Mouse (Mus musculus): Measurements from ENCODE around the gene Cgrrf1. TPM values are rescaled to one million over a fixed set of nuclear protein-coding genes. Genes with fewer than 3 reads are reported as not detected.

The Cgrrf1 gene
- polyA plus RNA-seq, 1 experiment from 2014 or later = 22.3 TPM

GRCm38 (mm10) chr14:46853677-46854076 is 21.8 kb downstream of the Cgrrf1 start:
- no peaks in the 10 kb centered on the region for H3K27me3 ChIP-seq
- 78% methylated on average over 11 of the region's 11 CpGs for WGBS
- ATAC-seq (ENCODE audit: insufficient number of reproducible peaks, low FRiP score, low TSS enrichment, low read depth) = no peak
- H3K27ac ChIP-seq (replicated peaks) = no peak overlapping the region
- H3K4me3 ChIP-seq (replicated peaks) = no peak overlapping the region
- no peaks in the 10 kb centered on the region for H3K4me1 ChIP-seq
- no peak overlapping the region for H3K4me2 ChIP-seq (replicated peaks)
- H3K36me3 ChIP-seq = peaks cover 11% of the 10 kb centered on the region
- no peaks in the 10 kb centered on the region for H3K9me3 ChIP-seq (replicated peaks)
- H3K9ac ChIP-seq = no peak overlapping the region

GRCm38 (mm10) chr14:46862922-46863321 is 31.0 kb downstream of the Cgrrf1 start:
- no peaks in the 10 kb centered on the region for H3K9me3 ChIP-seq (replicated peaks)

GRCm38 (mm10) chr14:46880935-46881334 is 49.0 kb downstream of the Cgrrf1 start:
- no peak overlapping the region for H3K27ac ChIP-seq (replicated peaks)
- H3K27me3 ChIP-seq = no peaks in the 10 kb centered on the region
- 6% methylated on average over 10 of the region's 10 CpGs for WGBS
- H3K36me3 ChIP-seq = no peaks in the 10 kb centered on the region
- peaks cover 33% of the 10 kb centered on the region for H3K4me1 ChIP-seq
- ATAC-seq (ENCODE audit: insufficient number of reproducible peaks, low FRiP score, low TSS enrichment, low read depth) = no peak
- H3K4me2 ChIP-seq (replicated peaks) = peak overlapping the region; percentile 87
- H3K9me3 ChIP-seq (replicated peaks) = no peaks in the 10 kb centered on the region
- peak overlapping the region; percentile 65; the same call in 1 of the 2 replicates for H3K4me3 ChIP-seq (replicated peaks)
- H3K9ac ChIP-seq = no peak overlapping the region

More at GRCm38 (mm10) chr14:46862922-46863321, 31.0 kb downstream of the Cgrrf1 start:
- H3K4me3 ChIP-seq (replicated peaks) = no peak overlapping the region
- ATAC-seq (ENCODE audit: insufficient number of reproducible peaks, low FRiP score, low TSS enrichment, low read depth) = no peak
- H3K9ac ChIP-seq = no peak overlapping the region
- H3K4me2 ChIP-seq (replicated peaks) = no peak overlapping the region
- no peak overlapping the region for H3K27ac ChIP-seq (replicated peaks)
- no peaks in the 10 kb centered on the region for H3K36me3 ChIP-seq
- H3K27me3 ChIP-seq = no peaks in the 10 kb centered on the region
- no peaks in the 10 kb centered on the region for H3K4me1 ChIP-seq
- WGBS = 83% methylated on average over 5 of the region's 5 CpGs

- Histone ChIP-seq H3K27ac (replicated peaks) (peak overlapping the region; percentile 93), H3K4me2 (replicated peaks) (peak overlapping the region; percentile 87), H3K9ac (peak overlapping the region; percentile 62), H3K9me3 (replicated peaks) (no peaks in the 10 kb centered on the region), H3K36me3 (no peaks in the 10 kb centered on the region), H3K4me1 (peaks cover 37% of the 10 kb centered on the region), H3K27me3 (no peaks in the 10 kb centered on the region), H3K4me3 (replicated peaks) (peak overlapping the region; percentile 65)
- 3% methylated on average over 40 of the region's 40 CpGs for WGBS
- 0 out of 2 replicates have a peak, but pooled peaks have one; percentile 0 for ATAC-seq (ENCODE audit: insufficient number of reproducible peaks, low FRiP score, low TSS enrichment, low read depth)
These were observed 49.9 kb downstream of the Cgrrf1 start for GRCm38 (mm10) chr14:46881581-46882430.

GRCm38 (mm10) chr14:46882431-46883067 is 50.6 kb downstream of the Cgrrf1 start, which contains the start of gene Samd4:
Gene Samd4, plus strand, starts transcription at chr14:46882854.
- Histone ChIP-seq H3K4me1 (peaks cover 37% of the 10 kb centered on the region), H3K9me3 (replicated peaks) (no peaks in the 10 kb centered on the region), H3K4me2 (replicated peaks) (peak within 1 kb of the TSS; percentile 87), H3K27me3 (no peaks in the 10 kb centered on the region), H3K4me3 (replicated peaks) (peak within 1 kb of the TSS; percentile 65), H3K27ac (replicated peaks) (peak within 1 kb of the TSS; percentile 93), H3K9ac (peak within 1 kb of the TSS; percentile 62), H3K36me3 (no peaks in the 10 kb centered on the region)
- WGBS = under 1% methylated on average over 52 of the region's 54 CpGs
- peak; percentile 87 for ATAC-seq (ENCODE audit: insufficient number of reproducible peaks, low FRiP score, low TSS enrichment, low read depth)

- H3K4me1 ChIP-seq = peaks cover 37% of the 10 kb centered on the region
- ATAC-seq (ENCODE audit: insufficient number of reproducible peaks, low FRiP score, low TSS enrichment, low read depth) = peak; percentile 26
These were observed 51.3 kb downstream of the Cgrrf1 start for GRCm38 (mm10) chr14:46883068-46883870.

GRCm38 (mm10) chr14:46883871-46884441 is 52.0 kb downstream of the Cgrrf1 start:
- Histone ChIP-seq H3K9ac (peak overlapping the region; percentile 35), H3K4me3 (replicated peaks) (peak overlapping the region; percentile 65), H3K27ac (replicated peaks) (peak overlapping the region; percentile 90), H3K4me2 (replicated peaks) (peak overlapping the region; percentile 87), H3K36me3 (no peaks in the 10 kb centered on the region), H3K27me3 (no peaks in the 10 kb centered on the region), H3K9me3 (replicated peaks) (no peaks in the 10 kb centered on the region), H3K4me1 (peaks cover 37% of the 10 kb centered on the region)
- 1% methylated on average over 27 of the region's 29 CpGs for WGBS
- ATAC-seq (ENCODE audit: insufficient number of reproducible peaks, low FRiP score, low TSS enrichment, low read depth) = peak; percentile 25

More at GRCm38 (mm10) chr14:46883068-46883870, 51.3 kb downstream of the Cgrrf1 start:
- no peaks in the 10 kb centered on the region for H3K36me3 ChIP-seq
- no peaks in the 10 kb centered on the region for H3K9me3 ChIP-seq (replicated peaks)
- peak overlapping the region; percentile 65 for H3K4me3 ChIP-seq (replicated peaks)
- H3K27ac ChIP-seq (replicated peaks) = peak overlapping the region; percentile 93
- H3K27me3 ChIP-seq = no peaks in the 10 kb centered on the region
- peak overlapping the region; percentile 87 for H3K4me2 ChIP-seq (replicated peaks)
- H3K9ac ChIP-seq = peak overlapping the region; percentile 62
- whole genome bisulfite sequencing = under 1% methylated on average over 69 of the region's 70 CpGs

- under 1% methylated on average over 46 of the region's 52 CpGs for WGBS
- peaks cover 6% of the 10 kb centered on the region; the same call in 1 of the 2 replicates for H3K36me3 ChIP-seq
- H3K9me3 ChIP-seq (replicated peaks) = no peaks in the 10 kb centered on the region
- H3K4me2 ChIP-seq (replicated peaks) = peak overlapping the region; percentile 87
- 0 out of 2 replicates have a peak, but pooled peaks have one; percentile 21 for ATAC-seq (ENCODE audit: insufficient number of reproducible peaks, low FRiP score, low TSS enrichment, low read depth)
- peaks cover 37% of the 10 kb centered on the region for H3K4me1 ChIP-seq
- peak overlapping the region; percentile 90 for H3K27ac ChIP-seq (replicated peaks)
- H3K27me3 ChIP-seq = no peaks in the 10 kb centered on the region
- peak overlapping the region; percentile 35 for H3K9ac ChIP-seq
- peak overlapping the region; percentile 65 for H3K4me3 ChIP-seq (replicated peaks)
These were observed 52.9 kb downstream of the Cgrrf1 start for GRCm38 (mm10) chr14:46884701-46885428.

- H3K4me2 ChIP-seq (replicated peaks) = peak overlapping the region; percentile 87
- H3K27me3 ChIP-seq = no peaks in the 10 kb centered on the region
- peak overlapping the region; percentile 90 for H3K27ac ChIP-seq (replicated peaks)
- no peaks in the 10 kb centered on the region for H3K9me3 ChIP-seq (replicated peaks)
- 2% methylated on average over 7 of the region's 7 CpGs for WGBS
- H3K9ac ChIP-seq = peak overlapping the region; percentile 35; the same call in 1 of the 2 replicates
- H3K4me3 ChIP-seq (replicated peaks) = peak overlapping the region; percentile 65
- peaks cover 6% of the 10 kb centered on the region; the same call in 1 of the 2 replicates for H3K36me3 ChIP-seq
- H3K4me1 ChIP-seq = peaks cover 37% of the 10 kb centered on the region
- ATAC-seq (ENCODE audit: insufficient number of reproducible peaks, low FRiP score, low TSS enrichment, low read depth) = no peak
These were observed 53.5 kb downstream of the Cgrrf1 start for GRCm38 (mm10) chr14:46885429-46885755.

- Histone ChIP-seq H3K36me3 (peaks cover 6% of the 10 kb centered on the region; the same call in 1 of the 2 replicates), H3K4me3 (replicated peaks) (peak overlapping the region; percentile 65), H3K9ac (no peak overlapping the region), H3K27me3 (no peaks in the 10 kb centered on the region), H3K4me1 (peaks cover 34% of the 10 kb centered on the region), H3K9me3 (replicated peaks) (no peaks in the 10 kb centered on the region), H3K4me2 (replicated peaks) (peak overlapping the region; percentile 87), H3K27ac (replicated peaks) (peak overlapping the region; percentile 90)
- 0 out of 2 replicates have a peak, but pooled peaks have one; percentile 11 for ATAC-seq (ENCODE audit: insufficient number of reproducible peaks, low FRiP score, low TSS enrichment, low read depth)
- WGBS = 15% methylated on average over 5 of the region's 5 CpGs
These were observed 54.0 kb downstream of the Cgrrf1 start for GRCm38 (mm10) chr14:46885891-46886301.

All from embryonic facial prominence, embryonic 15.5 days (tissue).